Mouse (Mus musculus): ENCODE measurements around the gene Mapt. TPM values are rescaled to one million over a fixed set of nuclear protein-coding genes. Genes with fewer than 3 reads are reported as not detected.
A peak's percentile ranks its signal among the peaks of the same experiment; 100 is the strongest.

The Mapt gene
- polyA plus RNA-seq, 2 experiments, result 1.8 to 2.6 TPM

DNA sequence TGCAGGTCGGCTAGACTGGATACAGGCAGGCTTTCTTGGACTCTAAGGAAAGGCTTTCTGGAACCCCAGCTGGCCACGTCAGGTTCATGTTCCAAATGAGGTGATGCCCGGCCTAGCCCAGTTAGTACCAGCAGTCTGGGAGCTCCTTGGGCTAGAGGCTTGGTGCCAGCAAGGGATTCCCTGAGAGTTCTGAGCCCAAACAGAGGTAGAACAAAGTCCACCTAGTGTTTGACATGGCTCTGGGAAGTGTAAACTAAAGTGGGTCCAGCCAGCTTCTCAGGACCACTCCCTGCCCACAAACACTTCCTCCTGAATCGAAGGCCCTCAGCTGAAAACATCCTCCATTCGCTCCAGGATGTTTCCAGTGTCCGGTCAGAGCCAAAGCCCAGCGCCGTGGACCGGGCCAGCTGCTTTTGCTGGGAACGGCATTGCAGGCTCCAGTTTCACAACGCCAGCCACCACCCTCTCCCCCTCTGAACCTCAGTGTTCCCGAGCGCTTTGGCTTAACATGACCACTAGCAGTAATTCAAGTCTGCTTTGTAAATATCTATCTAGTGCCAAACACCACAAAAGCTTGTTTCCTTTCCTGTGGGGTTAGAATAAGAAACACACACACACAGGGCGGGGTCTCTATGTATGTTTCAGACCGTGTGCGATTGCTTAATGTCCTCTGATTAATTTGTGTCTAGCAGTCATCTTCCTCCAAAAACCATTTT, 85.7 kb downstream of the Mapt start:
- Histone ChIP-seq H3K36me3 (ENCODE audit: control insufficient read depth, insufficient read depth, low read length) (no peaks in the 10 kb centered on the region), H3K4me2 (replicated peaks; ENCODE audit: low read depth, low read length, severe bottlenecking) (no peak overlapping the region), H3K27me3 (ENCODE audit: control insufficient read depth, insufficient read depth, low read length) (no peaks in the 10 kb centered on the region), H3K9me3 (ENCODE audit: control insufficient read depth, low read length) (no peaks in the 10 kb centered on the region), H3K27ac (replicated peaks; ENCODE audit: low read depth, low read length) (no peak overlapping the region), H3K4me1 (ENCODE audit: control insufficient read depth, insufficient read depth, low read length) (peaks cover 4% of the 10 kb centered on the region; the same call in 1 of the 2 replicates), H3K4me3 (replicated peaks; ENCODE audit: low read length) (no peak overlapping the region), H3K9ac (ENCODE audit: low read depth, low read length, severe bottlenecking) (no peak overlapping the region)
- ATAC-seq (ENCODE audit: low FRiP score, low read depth), result no peak
- WGBS, result 65% methylated on average over 16 of the region's 16 CpGs
- no peak for TF ChIP-seq POLR2A (IDR thresholded peaks at IDR 0.05; ENCODE audit: borderline replicate concordance, extremely low read depth, insufficient read depth, insufficient read length)
- DNase-seq (ENCODE audit: low spot score), result no peak

DNA sequence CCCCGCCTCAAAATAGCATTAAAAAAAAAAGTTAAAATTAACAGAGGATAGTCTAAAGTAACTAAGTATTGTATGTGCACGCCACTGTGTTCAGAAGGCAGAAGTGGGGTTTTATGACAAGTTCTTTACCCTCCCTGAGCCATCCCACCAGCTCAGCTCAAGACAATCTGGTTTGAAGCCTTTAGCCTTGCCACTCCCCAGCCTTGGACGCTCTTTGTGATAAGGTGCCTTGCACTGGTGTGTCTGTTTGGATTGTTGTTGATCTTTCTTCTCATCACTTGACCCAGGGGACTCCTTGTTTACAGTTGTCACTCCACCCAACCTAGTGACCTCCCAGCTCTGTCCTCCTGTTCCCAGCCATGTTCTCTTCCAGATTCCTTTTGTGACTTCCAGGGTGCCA, 86.4 kb downstream of the Mapt start:
- no peak overlapping the region for H3K9ac ChIP-seq (ENCODE audit: low read depth, low read length, severe bottlenecking)
- WGBS, result 68% methylated on average over 3 of the region's 3 CpGs
- H3K4me1 ChIP-seq (ENCODE audit: control insufficient read depth, insufficient read depth, low read length), result peaks cover 4% of the 10 kb centered on the region; the same call in 1 of the 2 replicates
- ATAC-seq (ENCODE audit: low FRiP score, low read depth), result no peak
- no peaks in the 10 kb centered on the region for H3K9me3 ChIP-seq (ENCODE audit: control insufficient read depth, low read length)
- H3K27ac ChIP-seq (replicated peaks; ENCODE audit: low read depth, low read length), result no peak overlapping the region
- no peak overlapping the region for H3K4me3 ChIP-seq (replicated peaks; ENCODE audit: low read length)
- H3K4me2 ChIP-seq (replicated peaks; ENCODE audit: low read depth, low read length, severe bottlenecking), result no peak overlapping the region
- H3K36me3 ChIP-seq (ENCODE audit: control insufficient read depth, insufficient read depth, low read length), result no peaks in the 10 kb centered on the region
- no peak for DNase-seq (ENCODE audit: low spot score)
- no peak for TF ChIP-seq POLR2A (IDR thresholded peaks at IDR 0.05; ENCODE audit: borderline replicate concordance, extremely low read depth, insufficient read depth, insufficient read length)
- no peaks in the 10 kb centered on the region for H3K27me3 ChIP-seq (ENCODE audit: control insufficient read depth, insufficient read depth, low read length)

DNA sequence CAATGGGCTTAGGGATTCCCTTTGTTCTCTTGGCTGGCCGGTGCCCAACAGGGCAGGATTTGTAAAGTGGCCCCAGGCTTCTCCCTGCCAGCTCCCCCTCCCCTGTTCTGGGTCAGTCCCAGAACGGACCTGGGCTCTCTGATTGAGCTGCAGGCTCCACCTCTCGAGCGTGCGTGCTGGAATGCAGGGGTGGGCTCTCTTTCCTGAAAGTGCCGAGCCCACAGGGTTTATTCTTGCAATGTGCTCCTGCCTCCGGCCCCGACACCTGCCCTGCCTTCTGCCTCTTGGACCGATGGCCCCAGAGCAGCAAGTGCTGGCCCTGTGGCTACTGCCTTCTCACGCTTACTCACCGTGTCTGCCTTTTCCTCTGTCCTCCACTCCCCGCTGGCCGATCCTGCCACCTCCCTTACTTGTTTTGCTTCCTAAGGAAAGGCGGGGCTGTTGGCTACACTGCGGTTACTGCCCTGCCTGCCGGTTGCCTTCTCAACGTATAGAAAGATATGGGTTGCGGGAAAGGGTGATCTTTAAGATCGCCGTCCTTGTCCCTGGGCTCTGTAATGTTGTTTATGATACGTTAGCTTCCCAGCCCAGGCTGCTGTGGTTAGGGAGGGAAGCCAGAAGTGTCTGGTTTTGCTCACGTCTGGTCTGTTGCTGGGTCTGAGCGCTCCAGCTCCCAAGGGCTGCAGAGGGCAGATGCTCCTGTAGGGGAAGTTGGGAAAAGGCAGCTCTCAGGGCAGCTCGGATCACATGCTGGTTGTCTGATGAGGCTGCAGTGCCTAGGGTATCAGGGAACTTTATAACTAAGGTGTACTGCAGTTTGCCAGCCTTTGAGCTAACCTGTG, 88.0 kb downstream of the Mapt start:
- no peaks in the 10 kb centered on the region for H3K36me3 ChIP-seq (ENCODE audit: control insufficient read depth, insufficient read depth, low read length)
- TF ChIP-seq POLR2A (IDR thresholded peaks at IDR 0.05; ENCODE audit: borderline replicate concordance, extremely low read depth, insufficient read depth, insufficient read length), result no peak
- peak overlapping the region; percentile 56 for H3K9ac ChIP-seq (ENCODE audit: low read depth, low read length, severe bottlenecking)
- 0 out of 2 replicates have a peak overlapping the region, but pooled peaks have one; percentile 19 for H3K27ac ChIP-seq (replicated peaks; ENCODE audit: low read depth, low read length)
- H3K27me3 ChIP-seq (ENCODE audit: control insufficient read depth, insufficient read depth, low read length), result no peaks in the 10 kb centered on the region
- ATAC-seq (ENCODE audit: low FRiP score, low read depth), result peak; percentile 58
- peak; percentile 20 for DNase-seq (ENCODE audit: low spot score)
- H3K4me1 ChIP-seq (ENCODE audit: control insufficient read depth, insufficient read depth, low read length), result peaks cover 4% of the 10 kb centered on the region; the same call in 1 of the 2 replicates
- H3K9me3 ChIP-seq (ENCODE audit: control insufficient read depth, low read length), result no peaks in the 10 kb centered on the region
- H3K4me3 ChIP-seq (replicated peaks; ENCODE audit: low read length), result peak overlapping the region; percentile 48
- H3K4me2 ChIP-seq (replicated peaks; ENCODE audit: low read depth, low read length, severe bottlenecking), result peak overlapping the region; percentile 75
- 2% methylated on average over 24 of the region's 24 CpGs for WGBS

DNA sequence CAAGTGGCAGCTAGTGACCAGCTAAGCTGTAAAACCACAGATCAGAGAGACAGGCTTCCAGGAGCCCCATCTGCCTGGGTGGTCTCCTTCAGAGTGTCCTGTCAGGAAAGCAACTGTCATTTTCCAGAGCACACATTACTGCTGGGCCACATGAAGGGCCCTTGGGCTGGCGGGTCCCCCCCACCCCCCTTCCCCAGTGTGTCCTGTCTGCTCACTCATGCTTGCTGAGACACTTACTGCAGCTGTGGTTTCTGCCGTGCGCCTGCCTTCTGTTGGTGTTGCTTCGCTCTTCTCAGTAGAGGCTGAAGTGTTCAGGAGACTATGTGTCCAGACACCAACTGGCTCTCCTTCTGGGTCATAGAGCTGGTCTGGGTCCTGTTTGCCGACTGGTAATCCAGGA, 89.3 kb downstream of the Mapt start:
- no peak for TF ChIP-seq POLR2A (IDR thresholded peaks at IDR 0.05; ENCODE audit: borderline replicate concordance, extremely low read depth, insufficient read depth, insufficient read length)
- Histone ChIP-seq H3K36me3 (ENCODE audit: control insufficient read depth, insufficient read depth, low read length) (no peaks in the 10 kb centered on the region), H3K4me2 (replicated peaks; ENCODE audit: low read depth, low read length, severe bottlenecking) (no peak overlapping the region), H3K4me1 (ENCODE audit: control insufficient read depth, insufficient read depth, low read length) (peaks cover 4% of the 10 kb centered on the region; the same call in 1 of the 2 replicates), H3K4me3 (replicated peaks; ENCODE audit: low read length) (no peak overlapping the region), H3K9ac (ENCODE audit: low read depth, low read length, severe bottlenecking) (no peak overlapping the region), H3K27me3 (ENCODE audit: control insufficient read depth, insufficient read depth, low read length) (no peaks in the 10 kb centered on the region), H3K27ac (replicated peaks; ENCODE audit: low read depth, low read length) (no peak overlapping the region), H3K9me3 (ENCODE audit: control insufficient read depth, low read length) (no peaks in the 10 kb centered on the region)
- 30% methylated on average over 5 of the region's 5 CpGs for WGBS
- ATAC-seq (ENCODE audit: low FRiP score, low read depth) (no peak), DNase-seq (ENCODE audit: low spot score) (no peak)

DNA sequence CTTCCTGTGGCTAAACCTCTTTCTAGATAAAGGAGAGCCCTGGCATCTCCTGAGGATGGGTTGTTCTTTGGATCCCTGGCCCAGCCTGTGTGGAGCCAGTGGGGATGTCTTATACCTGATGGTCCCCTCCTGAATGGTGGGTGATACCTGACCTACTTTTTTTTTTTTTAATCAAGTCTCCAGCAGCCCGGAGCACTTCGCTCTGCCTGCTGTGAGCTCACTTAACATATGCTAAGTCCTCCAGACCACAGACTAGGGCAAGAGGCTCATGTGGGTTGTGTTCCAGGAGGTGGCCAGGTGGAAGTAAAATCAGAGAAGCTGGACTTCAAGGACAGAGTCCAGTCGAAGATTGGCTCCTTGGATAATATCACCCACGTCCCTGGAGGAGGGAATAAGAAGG, 91.0 kb downstream of the Mapt start:
- Histone ChIP-seq H3K9me3 (ENCODE audit: control insufficient read depth, low read length) (no peaks in the 10 kb centered on the region), H3K4me3 (replicated peaks; ENCODE audit: low read length) (no peak overlapping the region), H3K9ac (ENCODE audit: low read depth, low read length, severe bottlenecking) (no peak overlapping the region), H3K4me2 (replicated peaks; ENCODE audit: low read depth, low read length, severe bottlenecking) (no peak overlapping the region), H3K27ac (replicated peaks; ENCODE audit: low read depth, low read length) (no peak overlapping the region), H3K27me3 (ENCODE audit: control insufficient read depth, insufficient read depth, low read length) (no peaks in the 10 kb centered on the region), H3K4me1 (ENCODE audit: control insufficient read depth, insufficient read depth, low read length) (peaks cover 4% of the 10 kb centered on the region; the same call in 1 of the 2 replicates), H3K36me3 (ENCODE audit: control insufficient read depth, insufficient read depth, low read length) (no peaks in the 10 kb centered on the region)
- DNase-seq (ENCODE audit: low spot score) (no peak), ATAC-seq (ENCODE audit: low FRiP score, low read depth) (no peak)
- TF ChIP-seq POLR2A (IDR thresholded peaks at IDR 0.05; ENCODE audit: borderline replicate concordance, extremely low read depth, insufficient read depth, insufficient read length), result no peak
- 23% methylated on average over 4 of the region's 4 CpGs for WGBS

All from limb, embryonic 14.5 days (tissue).